Mouse (Mus musculus) urinary bladder, adult 2 months (tissue): Measurements from ENCODE around the gene Oard1. TPM values are rescaled to one million over a fixed set of nuclear protein-coding genes. Genes with fewer than 3 reads are reported as not detected.

ENCODE experiments used
- DNase-seq: peaks from one replicate; pipeline ENCODE4 v3.0.0; 2022; ENCODE audit warnings: low spot score
- polyA plus RNA-seq: library from polyadenylated mRNA; depleted of rRNA; stranded (reverse); fragments of >200 nt; gene quantifications from 2 replicates; pipeline ENCODE4 v1.2.3, GENCODE M21; 2012; rRNA removed

Gene Oard1
- polyA plus RNA-seq, result 38.1 and 42.4 TPM in 2 replicates

- DNase-seq, result peak; percentile 99
Observed at GRCm38 (mm10) chr17:48409380-48410298, at the start of gene Oard1, which contains the start of gene Nfya. Gene Oard1, plus strand, starts transcription at chr17:48410014. Gene Nfya, minus strand, starts transcription at chr17:48409906.

- no peak for DNase-seq
Observed at GRCm38 (mm10) chr17:48360462-48360861, 49.4 kb upstream of the Oard1 start.

- DNase-seq, result no peak
Observed at GRCm38 (mm10) chr17:48362346-48362745, 47.5 kb upstream of the Oard1 start.

GRCm38 (mm10) chr17:48362966-48363365, 46.8 kb upstream of the Oard1 start:
- no peak for DNase-seq

GRCm38 (mm10) chr17:48363421-48363965, 46.3 kb upstream of the Oard1 start:
- DNase-seq, result no peak

- DNase-seq, result no peak
Observed at GRCm38 (mm10) chr17:48365511-48366155, 44.2 kb upstream of the Oard1 start.

- no peak for DNase-seq
Observed at GRCm38 (mm10) chr17:48366806-48367205, 43.0 kb upstream of the Oard1 start.

- DNase-seq, result no peak
Observed at GRCm38 (mm10) chr17:48371621-48372020, 38.2 kb upstream of the Oard1 start.

- no peak for DNase-seq
Observed at GRCm38 (mm10) chr17:48372987-48373386, 36.8 kb upstream of the Oard1 start.

- no peak for DNase-seq
Observed at GRCm38 (mm10) chr17:48376102-48376501, 33.7 kb upstream of the Oard1 start.

GRCm38 (mm10) chr17:48379050-48379449, 30.8 kb upstream of the Oard1 start:
- DNase-seq, result no peak

GRCm38 (mm10) chr17:48385786-48386461, 23.9 kb upstream of the Oard1 start:
- DNase-seq, result no peak

GRCm38 (mm10) chr17:48388666-48389065, 21.1 kb upstream of the Oard1 start:
- no peak for DNase-seq

- DNase-seq, result no peak
Observed at GRCm38 (mm10) chr17:48389442-48389841, 20.4 kb upstream of the Oard1 start.

GRCm38 (mm10) chr17:48391446-48391845, 18.4 kb upstream of the Oard1 start:
- DNase-seq, result no peak

- DNase-seq, result no peak
Observed at GRCm38 (mm10) chr17:48392616-48393015, 17.2 kb upstream of the Oard1 start.

- no peak for DNase-seq
Observed at GRCm38 (mm10) chr17:48401710-48402109, 8.1 kb upstream of the Oard1 start.

- no peak for DNase-seq
Observed at GRCm38 (mm10) chr17:48402751-48403150, 7.1 kb upstream of the Oard1 start.

GRCm38 (mm10) chr17:48403848-48404247, 6.0 kb upstream of the Oard1 start:
- no peak for DNase-seq

- DNase-seq, result no peak
Observed at GRCm38 (mm10) chr17:48404706-48405105, 5.1 kb upstream of the Oard1 start.

GRCm38 (mm10) chr17:48407154-48407553, 2.7 kb upstream of the Oard1 start:
- no peak for DNase-seq

- DNase-seq, result no peak
Observed at GRCm38 (mm10) chr17:48407910-48408525, 1.8 kb upstream of the Oard1 start.
